Mouse (Mus musculus): ENCODE measurements around the gene Cdc14a. TPM values are rescaled to one million over a fixed set of nuclear protein-coding genes. Genes with fewer than 3 reads are reported as not detected.

The Cdc14a gene
- polyA plus RNA-seq, 2 experiments from 2014 or later, result 12.0 to 12.1 TPM

GRCm38 (mm10) chr3:116412954-116413724 is 10.7 kb downstream of the Cdc14a start:
- no peak for ATAC-seq

- no peak for ATAC-seq
Measured at GRCm38 (mm10) chr3:116410051-116410450, 13.8 kb downstream of the Cdc14a start.

GRCm38 (mm10) chr3:116409486-116409885 is 14.3 kb downstream of the Cdc14a start:
- ATAC-seq, result no peak

- no peak for ATAC-seq
Measured at GRCm38 (mm10) chr3:116408856-116409255, 15.0 kb downstream of the Cdc14a start.

- ATAC-seq, result no peak
Measured at GRCm38 (mm10) chr3:116405516-116405915, 18.3 kb downstream of the Cdc14a start.

- ATAC-seq, result no peak
Measured at GRCm38 (mm10) chr3:116401436-116401835, 22.4 kb downstream of the Cdc14a start.

GRCm38 (mm10) chr3:116399349-116400090 is 24.3 kb downstream of the Cdc14a start:
- no peak for ATAC-seq

GRCm38 (mm10) chr3:116398543-116398942 is 25.3 kb downstream of the Cdc14a start:
- no peak for ATAC-seq

GRCm38 (mm10) chr3:116397976-116398375 is 25.9 kb downstream of the Cdc14a start:
- no peak for ATAC-seq

- ATAC-seq, result no peak
Measured at GRCm38 (mm10) chr3:116397341-116397740, 26.5 kb downstream of the Cdc14a start.

- no peak for ATAC-seq
Measured at GRCm38 (mm10) chr3:116396571-116396970, 27.3 kb downstream of the Cdc14a start.

GRCm38 (mm10) chr3:116394885-116395390 is 28.9 kb downstream of the Cdc14a start:
- ATAC-seq, result no peak

GRCm38 (mm10) chr3:116391399-116391798 is 32.4 kb downstream of the Cdc14a start:
- no peak for ATAC-seq

- ATAC-seq, result no peak
Measured at GRCm38 (mm10) chr3:116389500-116390470, 34.0 kb downstream of the Cdc14a start.

GRCm38 (mm10) chr3:116388808-116389207 is 35.0 kb downstream of the Cdc14a start:
- no peak for ATAC-seq

GRCm38 (mm10) chr3:116386886-116387285 is 36.9 kb downstream of the Cdc14a start:
- no peak for ATAC-seq

- no peak for ATAC-seq
Measured at GRCm38 (mm10) chr3:116386342-116386741, 37.5 kb downstream of the Cdc14a start.

- ATAC-seq, result peak; percentile 62
Measured at GRCm38 (mm10) chr3:116384319-116384718, 39.5 kb downstream of the Cdc14a start.

- ATAC-seq, result peak; percentile 50
Measured at GRCm38 (mm10) chr3:116380319-116380718, 43.5 kb downstream of the Cdc14a start.

GRCm38 (mm10) chr3:116375442-116375841 is 48.4 kb downstream of the Cdc14a start:
- ATAC-seq, result no peak

GRCm38 (mm10) chr3:116374486-116374885 is 49.3 kb downstream of the Cdc14a start:
- peak; percentile 94 for ATAC-seq

GRCm38 (mm10) chr3:116373196-116373595 is 50.6 kb downstream of the Cdc14a start:
- ATAC-seq, result no peak

Data from activated CD4-positive, CD25-positive, alpha-beta regulatory T cell, adult 4 months (primary cell).